Mouse (Mus musculus) intestine, postnatal 0 days (tissue): ENCODE data around the gene Pacsin1. TPM values are rescaled to one million over a fixed set of nuclear protein-coding genes. Genes with fewer than 3 reads are reported as not detected.

ENCODE experiments used
- ATAC-seq: fragments of 200-750 bp; cut with Nextera tagmentation; 2 replicates; pipeline ENCODE4 v1.8.0; 2017; ENCODE audit warnings: mild to moderate bottlenecking, moderate TSS enrichment, moderate library complexity
- H3K27ac ChIP-seq: fragments of 300-500 bp; sonication (generic); 2 replicates; pipeline ENCODE4 v1.5.1; 2014; ENCODE audit warnings: mild to moderate bottlenecking, low read depth, low read length, moderate library complexity
- H3K27me3 ChIP-seq: fragments of 300-500 bp; sonication (generic); replicated peaks from 2 replicates; pipeline ENCODE4 v1.6.1; 2014; ENCODE audit warnings: low read length, mixed read lengths; ENCODE audit not compliant: control insufficient read depth, insufficient read depth
- H3K36me3 ChIP-seq: fragments of 300-500 bp; sonication (generic); 2 replicates; pipeline ENCODE4 v1.6.1; 2014; ENCODE audit warnings: mild to moderate bottlenecking, moderate library complexity; ENCODE audit not compliant: control insufficient read depth, insufficient read depth
- H3K4me1 ChIP-seq: fragments of 300-500 bp; sonication (generic); replicated peaks from 2 replicates; pipeline ENCODE4 v1.6.1; 2014; ENCODE audit warnings: antibody characterized with exemption, low read length, mixed read lengths; ENCODE audit not compliant: control insufficient read depth, insufficient read depth
- H3K4me2 ChIP-seq: fragments of 300-500 bp; sonication (generic); replicated peaks from 2 replicates; pipeline ENCODE4 v1.6.1; 2014; ENCODE audit warnings: low read depth, mild to moderate bottlenecking, moderate library complexity
- H3K4me3 ChIP-seq: fragments of 300-500 bp; sonication (generic); 2 replicates; pipeline ENCODE4 v1.5.1; 2014; ENCODE audit warnings: low read depth, low read length
- H3K9ac ChIP-seq: fragments of 300-500 bp; sonication (generic); 2 replicates; pipeline ENCODE4 v1.6.1; 2014; ENCODE audit warnings: mild to moderate bottlenecking, low read depth, low read length
- H3K9me3 ChIP-seq: fragments of 300-500 bp; sonication (generic); 2 replicates; pipeline ENCODE4 v1.6.1; 2016; ENCODE audit warnings: mixed run types; ENCODE audit not compliant: control insufficient read depth
- CTCF ChIP-seq: sonication (generic); IDR thresholded peaks from 2 replicates; pipeline ENCODE4 v1.5.1; 2016; ENCODE audit warnings: low read depth, mild to moderate bottlenecking, control low read depth, antibody characterized with exemption, moderate library complexity
- WGBS: fragments of 180-500 bp; shearing (Covaris S2); extraction: QIAGEN DNeasy Blood & Tissue Kit; methylation state at CpG from one replicate; pipeline ENCODE4 v1.1.7; 2014; 5-methylcytosine and 5-hydroxymethylcytosine counted together
- polyA plus RNA-seq: library from polyadenylated mRNA; unstranded; fragments of >200 nt; fragmentation: Nextera tagmentation; extraction: Ambion mirVana; gene quantifications from 2 replicates; pipeline ENCODE4 v1.2.1, GENCODE M21; 2015

Pacsin1 gene
- polyA plus RNA-seq, 1 experiment from 2014 or later, result 1.4 TPM

DNA sequence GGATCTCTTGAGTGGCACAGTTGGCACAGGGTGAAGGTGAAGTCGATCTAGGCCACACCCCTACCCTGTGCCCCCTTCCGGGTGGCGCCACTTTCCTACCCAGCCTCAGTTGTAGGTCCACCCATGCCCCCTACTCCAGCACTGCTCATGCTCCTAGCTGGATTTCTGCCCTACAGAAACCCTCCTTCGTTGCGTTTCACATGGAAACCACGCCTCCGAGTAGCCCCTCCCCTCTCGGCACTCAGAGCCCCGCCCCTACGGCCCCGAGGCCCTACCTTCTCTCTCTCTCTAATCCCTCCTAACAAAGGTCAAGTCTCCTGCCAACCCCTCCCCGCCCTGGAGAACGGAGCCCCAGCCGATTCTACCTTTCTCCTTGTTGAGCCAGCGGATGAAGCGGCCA is 61.5 kb downstream of the Pacsin1 start:
- H3K4me3 ChIP-seq, result peak overlapping the region; percentile 36
- H3K27me3 ChIP-seq, result no peaks in the 10 kb centered on the region
- H3K4me1 ChIP-seq, result 0 out of 2 replicates have a peak, but pooled peaks cover 7% of the 10 kb centered on the region
- TF ChIP-seq CTCF, result no peak
- peak overlapping the region; percentile 65 for H3K4me2 ChIP-seq
- no peak overlapping the region for H3K9ac ChIP-seq
- H3K36me3 ChIP-seq, result no peaks in the 10 kb centered on the region
- 5% methylated on average over 16 of the region's 16 CpGs for WGBS
- 0 out of 2 replicates have a peak overlapping the region, but pooled peaks have one; percentile 57 for H3K27ac ChIP-seq
- ATAC-seq, result peak; percentile 69
- H3K9me3 ChIP-seq, result no peaks in the 10 kb centered on the region

DNA sequence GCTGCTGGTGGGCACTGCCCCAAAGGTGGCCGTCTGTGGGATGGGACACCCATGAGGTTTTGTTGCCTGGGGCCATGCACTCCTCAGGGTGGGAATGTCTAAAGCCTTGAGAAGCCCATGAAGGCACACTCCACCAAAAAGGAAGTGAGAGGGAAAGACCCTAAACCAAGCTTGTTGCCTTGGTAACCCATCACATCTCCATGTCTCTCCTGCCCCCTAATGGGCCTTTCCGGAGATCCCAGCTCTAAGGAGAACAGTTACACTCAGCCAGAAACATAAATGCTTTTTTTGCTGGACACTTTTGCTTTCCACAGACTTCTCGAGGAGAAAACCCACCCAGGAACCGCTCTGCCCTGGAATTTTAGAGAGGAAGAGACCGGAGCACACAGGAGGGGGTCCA is 62.9 kb downstream of the Pacsin1 start:
- Histone ChIP-seq H3K4me3 (no peak overlapping the region), H3K4me1 (0 out of 2 replicates have a peak, but pooled peaks cover 7% of the 10 kb centered on the region), H3K9ac (no peak overlapping the region), H3K36me3 (no peaks in the 10 kb centered on the region), H3K4me2 (no peak overlapping the region), H3K27ac (no peak overlapping the region), H3K9me3 (no peaks in the 10 kb centered on the region), H3K27me3 (no peaks in the 10 kb centered on the region)
- TF ChIP-seq CTCF, result peak; percentile 56
- WGBS, result 74% methylated on average over 5 of the region's 5 CpGs
- ATAC-seq, result no peak

GRCm38 (mm10) chr17:27719663-27720062 is 64.4 kb downstream of the Pacsin1 start:
- TF ChIP-seq CTCF, result no peak
- Histone ChIP-seq H3K4me2 (peak overlapping the region; percentile 35), H3K9ac (no peak overlapping the region), H3K9me3 (no peaks in the 10 kb centered on the region), H3K4me3 (no peak overlapping the region), H3K36me3 (no peaks in the 10 kb centered on the region), H3K27me3 (no peaks in the 10 kb centered on the region), H3K4me1 (0 out of 2 replicates have a peak, but pooled peaks cover 7% of the 10 kb centered on the region), H3K27ac (no peak overlapping the region)
- peak; percentile 66; the same call in 1 of the 2 replicates for ATAC-seq
- WGBS, result 37% methylated on average over 14 of the region's 14 CpGs

- Histone ChIP-seq H3K9ac (no peak overlapping the region), H3K27ac (no peak overlapping the region), H3K36me3 (no peaks in the 10 kb centered on the region), H3K4me1 (0 out of 2 replicates have a peak, but pooled peaks cover 7% of the 10 kb centered on the region), H3K4me2 (peak overlapping the region; percentile 35; the same call in 1 of the 2 replicates), H3K9me3 (no peaks in the 10 kb centered on the region), H3K4me3 (no peak overlapping the region), H3K27me3 (no peaks in the 10 kb centered on the region)
- WGBS, result 63% methylated on average over 9 of the region's 9 CpGs
- ATAC-seq, result no peak
- no peak for TF ChIP-seq CTCF
Measured at GRCm38 (mm10) chr17:27720326-27720725, 65.0 kb downstream of the Pacsin1 start.

DNA sequence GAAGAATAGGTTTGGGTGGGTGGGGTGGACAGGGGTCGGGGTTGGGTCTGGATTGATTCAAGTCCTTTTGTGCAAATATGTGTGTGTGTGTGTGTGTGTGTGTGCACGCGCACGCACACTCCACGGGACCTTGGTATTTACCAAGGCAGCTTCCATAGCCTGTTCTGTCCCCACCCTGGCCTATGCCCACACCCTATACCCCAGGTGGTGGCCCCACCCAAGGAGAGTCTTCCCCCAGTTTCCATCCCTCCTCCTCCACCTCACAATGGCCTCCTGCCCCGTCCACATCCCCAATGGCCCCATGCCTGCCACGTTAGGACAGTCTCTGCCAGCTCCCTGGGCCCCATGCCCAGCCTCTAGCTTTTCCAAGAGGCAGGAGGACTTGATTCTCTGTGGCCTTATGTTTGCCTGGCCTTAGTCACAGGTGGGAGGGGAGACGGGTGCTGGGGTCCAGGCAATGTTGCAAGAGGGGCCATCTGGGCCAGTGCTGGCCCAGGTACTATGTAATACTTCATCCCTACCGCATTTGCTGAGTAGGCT is 65.9 kb downstream of the Pacsin1 start:
- H3K9ac ChIP-seq, result no peak overlapping the region
- no peaks in the 10 kb centered on the region for H3K9me3 ChIP-seq
- ATAC-seq, result no peak
- H3K36me3 ChIP-seq, result no peaks in the 10 kb centered on the region
- no peak overlapping the region for H3K4me3 ChIP-seq
- H3K4me2 ChIP-seq, result no peak overlapping the region
- H3K27me3 ChIP-seq, result no peaks in the 10 kb centered on the region
- H3K27ac ChIP-seq, result no peak overlapping the region
- 68% methylated on average over 9 of the region's 9 CpGs for WGBS
- no peak for TF ChIP-seq CTCF
- 0 out of 2 replicates have a peak, but pooled peaks cover 7% of the 10 kb centered on the region for H3K4me1 ChIP-seq

DNA sequence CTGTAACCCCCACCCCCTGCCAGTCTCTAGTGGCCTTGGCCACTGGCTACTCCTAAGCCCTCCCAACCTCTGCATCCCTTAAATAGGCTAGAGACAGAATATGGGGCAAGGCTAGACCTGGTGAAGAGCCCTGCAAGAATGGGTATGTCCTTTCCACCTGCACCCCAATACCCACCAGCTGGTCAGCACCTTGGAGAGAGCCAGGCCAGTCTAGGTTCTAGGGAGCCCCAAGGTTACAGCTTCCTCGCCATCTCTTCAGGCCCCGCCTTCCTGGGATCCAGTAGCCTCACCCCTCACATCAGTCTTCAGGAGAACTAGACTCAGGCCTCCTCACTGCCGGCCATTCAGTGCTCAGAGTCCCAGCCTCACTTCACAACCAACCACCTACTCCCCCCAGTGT is 69.0 kb downstream of the Pacsin1 start:
- H3K4me1 ChIP-seq, result 0 out of 2 replicates have a peak, but pooled peaks cover 3% of the 10 kb centered on the region
- H3K9ac ChIP-seq, result no peak overlapping the region
- no peaks in the 10 kb centered on the region for H3K27me3 ChIP-seq
- 19% methylated on average over 3 of the region's 3 CpGs for WGBS
- ATAC-seq, result no peak
- no peaks in the 10 kb centered on the region for H3K9me3 ChIP-seq
- no peak overlapping the region for H3K27ac ChIP-seq
- H3K4me3 ChIP-seq, result no peak overlapping the region
- TF ChIP-seq CTCF, result no peak
- H3K36me3 ChIP-seq, result no peaks in the 10 kb centered on the region
- H3K4me2 ChIP-seq, result no peak overlapping the region
